Mouse (Mus musculus): ENCODE measurements around the gene Fat2. TPM values are rescaled to one million over a fixed set of nuclear protein-coding genes. Genes with fewer than 3 reads are reported as not detected.

Gene Fat2
- polyA plus RNA-seq (2017; shearing (Covaris generic)), result 0.01 TPM

GRCm38 (mm10) chr11:55336101-55336891 is at the start of gene Fat2:
TSS of gene Fat2 (minus strand) at chr11:55336564.

GRCm38 (mm10) chr11:55204159-55204596 is 132.2 kb downstream of the Fat2 start, which contains the start of gene Slc36a1:
TSS of gene Slc36a1 (plus strand) at chr11:55204350.

Other genes with a start within 250 kb of the Fat2 start
- 107 TPM for gene Gm2a, start 238.4 kb downstream of the Fat2 start, polyA plus RNA-seq (2017; shearing (Covaris generic))
- 0.69 TPM for gene Slc36a3, start 184.9 kb downstream of the Fat2 start, polyA plus RNA-seq (2017; shearing (Covaris generic))
- gene Slc36a2, start 151.5 kb downstream of the Fat2 start, polyA plus RNA-seq (2017; shearing (Covaris generic)), result not detected
- gene Slc36a1, start 132.2 kb downstream of the Fat2 start, polyA plus RNA-seq (2017; shearing (Covaris generic)), result 2.3 TPM
- 0.37 TPM for gene Sparc, start 86.6 kb upstream of the Fat2 start, polyA plus RNA-seq (2017; shearing (Covaris generic))
- gene Atox1, start 124.7 kb upstream of the Fat2 start, polyA plus RNA-seq (2017; shearing (Covaris generic)), result 191 TPM
- gene G3bp1, start 133.1 kb upstream of the Fat2 start, polyA plus RNA-seq (2017; shearing (Covaris generic)), result 152 TPM

All from CD4-positive, CD25-positive, alpha-beta regulatory T cell (primary cell).